Mouse (Mus musculus) lung, adult 10 weeks (tissue): Measurements from ENCODE around the gene Cyren. TPM values are rescaled to one million over a fixed set of nuclear protein-coding genes. Genes with fewer than 3 reads are reported as not detected.

Experiments used
- polyA plus RNA-seq: library from polyadenylated mRNA; stranded (reverse); fragments of 350-450 nt; fragmentation: Illumina TruSeq; extraction: RNeasy Lipid Tissue Mini Kit (QIAGEN cat#74804); gene quantifications from one replicate; pipeline ENCODE4 v1.2.3, GENCODE M21; 2014; ENCODE audit warnings: low read depth, low replicate concordance; ENCODE audit not compliant: insufficient read depth

The Cyren gene
- 5.9 TPM for polyA plus RNA-seq

DNA sequence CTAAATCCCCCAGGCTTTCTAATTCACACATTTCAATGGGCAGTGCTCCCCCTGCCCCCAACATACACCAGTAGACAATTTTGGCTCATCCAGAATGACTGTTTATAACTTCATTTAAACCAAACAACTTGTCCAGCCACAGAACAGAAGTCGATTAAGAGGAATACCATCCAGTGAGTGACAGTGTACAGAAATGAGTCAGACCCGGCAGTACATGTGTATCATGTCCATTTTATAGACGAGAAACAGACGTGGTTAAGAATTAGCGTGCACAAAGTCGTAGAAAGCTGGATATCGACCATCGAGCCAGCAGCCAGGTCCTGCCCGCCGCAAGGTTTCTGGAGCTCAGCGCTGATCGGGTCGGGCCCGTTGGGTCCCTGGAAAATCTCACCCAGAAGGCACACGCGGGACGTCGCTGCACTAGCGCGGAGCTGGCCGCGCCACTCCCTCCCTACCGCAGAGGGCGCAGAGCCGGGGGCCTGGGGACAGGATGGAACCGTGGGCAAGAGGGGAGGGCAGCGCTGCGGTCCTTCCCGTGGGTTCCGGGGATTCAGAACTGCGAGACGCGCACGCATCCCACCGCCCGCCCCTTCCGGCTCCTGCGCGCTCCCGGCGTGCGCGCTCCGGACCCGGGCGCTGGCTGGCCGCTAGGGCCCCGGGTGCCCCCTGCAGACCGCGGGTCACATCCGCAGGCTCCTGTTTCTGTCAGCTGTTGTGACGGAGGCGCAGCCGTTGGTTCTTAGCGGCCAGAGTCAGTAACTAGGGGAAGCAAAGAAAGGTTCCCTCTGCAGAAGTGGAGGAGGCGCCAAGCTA lies at the start of gene Cyren:
Cyren (minus strand) TSS at position 552 of the 813 bp plus-strand sequence.

DNA sequence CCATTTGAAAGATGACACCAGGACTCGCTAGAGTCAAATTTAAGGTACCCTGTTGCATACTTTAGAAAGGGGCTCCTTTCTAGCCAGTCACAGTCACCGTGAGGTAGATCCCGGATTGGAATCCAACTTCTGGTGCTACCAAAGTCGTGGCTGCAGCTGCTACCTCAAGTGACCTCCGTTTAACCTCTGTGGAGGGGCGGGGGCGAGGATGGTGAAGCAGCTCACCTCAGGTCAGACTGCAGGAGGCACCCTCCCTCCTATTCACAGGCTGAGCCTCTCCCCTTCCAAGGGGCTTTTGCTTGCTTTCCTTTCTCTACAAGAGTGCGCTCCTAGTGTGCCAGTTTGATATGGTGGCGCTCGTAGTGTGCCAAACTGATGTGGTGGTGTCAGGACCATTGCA lies 42.1 kb upstream of the Cyren start, which contains the start of gene Stra8:
Stra8 (plus strand) TSS at position 208 of the 400 bp plus-strand sequence.

DNA sequence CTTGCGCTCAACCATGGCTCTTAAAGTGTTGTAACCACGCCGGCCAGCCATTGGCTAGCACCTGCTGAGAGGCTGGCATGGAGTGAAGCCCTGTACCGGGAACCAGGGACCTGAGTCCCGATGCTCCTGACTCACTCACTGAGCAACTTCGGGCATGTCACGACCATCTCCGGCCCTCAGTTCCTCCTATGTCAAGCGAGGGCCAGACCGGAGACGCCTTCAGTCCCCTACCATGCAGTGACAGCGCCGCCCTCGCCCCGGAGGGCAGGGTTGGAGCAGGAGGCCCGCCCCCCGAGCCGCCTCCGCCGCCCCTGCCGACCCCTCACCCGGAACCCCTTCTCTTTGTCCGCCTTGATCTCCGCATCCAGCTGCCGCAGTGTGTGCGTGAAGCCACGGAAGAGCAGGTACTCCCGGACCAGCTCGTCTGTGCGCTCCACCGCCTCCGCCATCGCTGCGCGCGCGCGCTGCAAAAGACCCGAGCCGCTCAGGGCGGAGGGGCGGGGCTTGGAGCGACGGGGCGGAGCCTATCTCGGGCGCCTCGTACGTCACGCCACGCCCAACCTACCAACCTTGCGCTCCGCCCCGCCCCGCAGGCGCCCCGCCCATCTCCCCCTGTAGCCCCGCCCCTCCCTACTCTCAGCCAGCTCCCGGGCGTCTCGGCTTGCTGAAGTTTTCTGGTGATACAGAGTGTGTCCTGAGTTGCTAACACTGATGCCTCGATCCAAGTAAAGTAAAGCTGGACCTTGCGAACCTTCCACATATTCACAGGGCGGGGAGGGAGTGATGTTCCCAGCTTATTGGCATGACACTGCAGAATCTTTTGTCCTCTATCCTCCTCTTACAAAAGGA lies 32.7 kb upstream of the Cyren start, which contains the start of gene Wdr91:
Wdr91 (minus strand) TSS at position 506 of the 849 bp plus-strand sequence.

DNA sequence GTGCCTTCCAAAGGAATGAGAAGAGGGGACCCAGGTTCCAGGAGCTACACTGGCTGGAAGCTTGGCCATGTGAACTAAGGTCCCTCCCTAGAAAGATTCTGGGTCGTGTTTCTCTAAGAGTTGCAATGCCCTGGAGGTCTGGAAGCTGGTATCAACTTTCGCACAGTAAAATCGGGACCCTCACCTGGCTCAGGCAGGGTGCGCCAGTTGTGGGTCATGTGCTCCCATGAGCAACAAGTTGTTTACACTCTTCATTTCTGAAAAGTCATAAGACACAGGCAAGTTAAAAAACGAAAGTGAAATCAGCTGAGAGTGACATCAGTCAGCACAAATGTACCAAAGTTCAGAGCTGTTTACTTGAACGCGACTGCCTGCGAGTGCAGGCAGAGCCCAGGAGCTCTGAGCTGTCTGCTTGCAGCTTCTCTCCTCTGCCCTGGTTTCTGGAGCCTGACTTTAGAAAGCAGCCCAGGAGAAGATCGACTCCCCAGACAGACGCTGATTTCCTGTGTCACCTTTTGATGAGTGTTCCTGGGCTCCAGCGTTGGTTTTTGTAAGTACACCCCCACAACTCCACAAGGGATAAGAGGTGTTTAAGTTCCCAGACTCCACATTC lies 15.0 kb downstream of the Cyren start, which contains the start of gene Tmem140:
Tmem140 (plus strand) TSS at position 356 of the 613 bp plus-strand sequence.

Other genes starting within 250 kb of the Cyren start
- gene Agbl3, start 97.6 kb downstream of the Cyren start, polyA plus RNA-seq = 5.7 TPM
- gene Tmem140, start 14.9 kb downstream of the Cyren start, polyA plus RNA-seq = 52.1 TPM
- gene Wdr91, start 32.8 kb upstream of the Cyren start, polyA plus RNA-seq = 12.4 TPM
- gene Stra8, start 42.1 kb upstream of the Cyren start, polyA plus RNA-seq = 0.20 TPM
- gene Slc23a4, start 110.3 kb upstream of the Cyren start, polyA plus RNA-seq = 0.40 TPM